Mouse (Mus musculus) liver, embryonic 14.5 days (tissue): Measurements from ENCODE around the gene Cfap58.

Experiments
- CTCF ChIP-seq: IDR thresholded peaks from 2 replicates; pipeline ENCODE4 v1.5.1; 2016; ENCODE audit warnings: antibody characterized with exemption, low read depth, control low read depth
- EP300 ChIP-seq: IDR thresholded peaks from 2 replicates; pipeline ENCODE4 v1.6.1; 2016; ENCODE audit warnings: antibody characterized with exemption, low read depth

DNA sequence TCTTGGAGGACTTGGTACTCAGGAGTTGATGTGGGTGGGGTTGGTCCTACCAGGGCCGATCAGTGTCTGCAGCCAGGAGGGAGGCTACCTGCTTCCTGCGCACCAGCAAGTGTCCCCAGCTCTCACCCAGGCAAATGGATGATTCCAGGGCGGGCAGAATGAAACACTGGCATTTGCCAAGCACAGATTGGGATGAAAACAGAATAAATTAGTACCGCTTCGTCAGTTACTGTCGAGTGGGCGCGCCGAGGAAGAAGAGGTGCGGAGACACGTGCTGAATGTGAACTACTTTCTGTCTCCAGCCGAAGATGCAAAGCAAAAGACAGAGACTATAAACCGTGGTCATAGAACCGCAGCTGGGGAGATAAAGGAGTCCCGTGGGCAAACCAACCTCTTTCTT, 84.0 kb downstream of the Cfap58 start:
- TF ChIP-seq CTCF (no peak), EP300 (no peak)
